Mouse (Mus musculus): ENCODE data around the gene Akap8l.

Gene Akap8l

GRCm38 (mm10) chr17:32356766-32357760, 6.7 kb upstream of the Akap8l start:
- DNase-seq, result no peak

- no peak for DNase-seq
These were observed 5.9 kb upstream of the Akap8l start for GRCm38 (mm10) chr17:32356281-32356680.

- DNase-seq, result no peak
These were observed 4.6 kb upstream of the Akap8l start for GRCm38 (mm10) chr17:32355031-32355430.

- DNase-seq, result no peak
These were observed 3.8 kb upstream of the Akap8l start for GRCm38 (mm10) chr17:32354211-32354610.

GRCm38 (mm10) chr17:32353696-32354095, 3.3 kb upstream of the Akap8l start:
- DNase-seq, result peak; percentile 66 to 67

GRCm38 (mm10) chr17:32351726-32352125, 1.3 kb upstream of the Akap8l start:
- no peak for DNase-seq

GRCm38 (mm10) chr17:32351269-32351668, 862 bp upstream of the Akap8l start:
- DNase-seq, result no peak

GRCm38 (mm10) chr17:32349851-32350381, 491 bp downstream of the Akap8l start:
- DNase-seq, result no peak

GRCm38 (mm10) chr17:32349037-32349732, 1.2 kb downstream of the Akap8l start:
- peak; percentile 34 to 50 for DNase-seq

GRCm38 (mm10) chr17:32348406-32348805, 2.0 kb downstream of the Akap8l start:
- DNase-seq, result no peak

GRCm38 (mm10) chr17:32341102-32341501, 9.3 kb downstream of the Akap8l start:
- no peak for DNase-seq

GRCm38 (mm10) chr17:32340110-32340509, 10.3 kb downstream of the Akap8l start:
- no peak for DNase-seq

- no peak for DNase-seq
These were observed 14.5 kb downstream of the Akap8l start for GRCm38 (mm10) chr17:32335869-32336268.

- no peak for DNase-seq
These were observed 15.5 kb downstream of the Akap8l start for GRCm38 (mm10) chr17:32334921-32335320.

- no peak for DNase-seq
These were observed 16.6 kb downstream of the Akap8l start for GRCm38 (mm10) chr17:32333675-32334303.

- DNase-seq, result no peak
These were observed 22.9 kb downstream of the Akap8l start for GRCm38 (mm10) chr17:32327501-32327900.

GRCm38 (mm10) chr17:32322809-32323208, 27.6 kb downstream of the Akap8l start:
- no peak for DNase-seq

- no peak for DNase-seq
These were observed 28.6 kb downstream of the Akap8l start for GRCm38 (mm10) chr17:32321836-32322235.

- DNase-seq, result no peak
These were observed 29.0 kb downstream of the Akap8l start for GRCm38 (mm10) chr17:32321390-32321734.

- DNase-seq, result peak; percentile 97 to 98
These were observed 29.6 kb downstream of the Akap8l start, which contains the start of gene Akap8 for GRCm38 (mm10) chr17:32320597-32321389. TSS of gene Akap8 (minus strand) at chr17:32321238.

GRCm38 (mm10) chr17:32319950-32320349, 30.5 kb downstream of the Akap8l start:
- DNase-seq, result no peak

- no peak for DNase-seq
These were observed 32.7 kb downstream of the Akap8l start for GRCm38 (mm10) chr17:32317708-32318107.

Data from cerebellum, postnatal 36 days (tissue).